Mouse (Mus musculus): ENCODE results near the gene Stard5. TPM values are rescaled to one million over a fixed set of nuclear protein-coding genes. Genes with fewer than 3 reads are reported as not detected.

Stard5 gene
- polyA plus RNA-seq, 1 experiment from 2014 or later, result 49.4 TPM

GRCm38 (mm10) chr7:83682640-83683274, 51.0 kb downstream of the Stard5 start:
- CTCF ChIA-PET, result interaction anchor here (0.8 to 1.6 kb wide), 2 partner anchors 17 to 114 kb away, joined by 3 read pairs; no protein-coding TSS in a partner anchor
- DNase-seq (ENCODE audit: low read depth, low spot score) (no peak), ATAC-seq (no peak)
- POLR2A ChIA-PET, result no interaction called here
- TF ChIP-seq CTCF (IDR thresholded peaks at IDR 0.05), result no peak
- in situ Hi-C loops (cut with MboI; ENCODE audit: low pct_unique_long_range_greater_than_20kb), result no loop called here
- H3K27me3 ChIP-seq, result peaks cover 9% of the 10 kb centered on the region

- ChIA-PET POLR2A (no interaction called here), CTCF (interaction anchor here (0.6 to 1.6 kb wide), 11 partner anchors 8 to 466 kb away, joined by 3 to 4 read pairs (median 3); no protein-coding TSS in a partner anchor)
- H3K27me3 ChIP-seq, result no peaks in the 10 kb centered on the region
- ATAC-seq (no peak), DNase-seq (ENCODE audit: low read depth, low spot score) (no peak)
- in situ Hi-C loops (cut with MboI; ENCODE audit: low pct_unique_long_range_greater_than_20kb), result no loop called here
- peak; percentile 52 for TF ChIP-seq CTCF (IDR thresholded peaks at IDR 0.05)
Measured at GRCm38 (mm10) chr7:83695449-83696212, 63.9 kb downstream of the Stard5 start.

GRCm38 (mm10) chr7:83699066-83699745, 67.4 kb downstream of the Stard5 start:
- H3K27me3 ChIP-seq, result no peaks in the 10 kb centered on the region
- ATAC-seq, result no peak
- no peak for DNase-seq (ENCODE audit: low read depth, low spot score)
- no peak for TF ChIP-seq CTCF (IDR thresholded peaks at IDR 0.05)
- ChIA-PET CTCF (interaction anchor here (1.3 to 1.6 kb wide), 2 partner anchors 16 to 24 kb away, joined by 3 read pairs; no protein-coding TSS in a partner anchor), POLR2A (no interaction called here)
- in situ Hi-C loops (cut with MboI; ENCODE audit: low pct_unique_long_range_greater_than_20kb), result no loop called here

Other genes with a start within 250 kb of the Stard5 start
- 0.06 TPM for gene Tmc3, start 47.0 kb upstream of the Stard5 start, polyA plus RNA-seq (2021)
- gene Il16, start 113.8 kb downstream of the Stard5 start, polyA plus RNA-seq (2021), result 0.05 TPM
- gene Cfap161, start 162.9 kb downstream of the Stard5 start, polyA plus RNA-seq (2021), result not detected

All from Patski (cell line).